Mouse (Mus musculus) kidney, embryonic 14.5 days (tissue): ENCODE measurements at regions not wholly inside any gene's neighbourhood (a gene's known extent, or its start where the extent isn't known, plus 50 kb on each side); places are given as distances from the start of the nearest gene placed in this dataset.

Experiments used
- ATAC-seq: fragments of 200-750 bp; cut with Nextera tagmentation; 2 replicates; pipeline ENCODE4 v1.8.0; 2017; ENCODE audit warnings: moderate number of reproducible peaks, mild to moderate bottlenecking, moderate TSS enrichment, moderate library complexity; ENCODE audit not compliant: low FRiP score, low TSS enrichment
- H3K27ac ChIP-seq: fragments of 300-500 bp; sonication (generic); 2 replicates; pipeline ENCODE4 v1.5.1; 2014; ENCODE audit warnings: low read depth, mild to moderate bottlenecking, low read length, moderate library complexity, mixed read lengths
- H3K27me3 ChIP-seq: fragments of 300-500 bp; sonication (generic); 2 replicates; pipeline ENCODE4 v1.6.1; 2014; ENCODE audit warnings: mild to moderate bottlenecking, low read length; ENCODE audit not compliant: control insufficient read depth, insufficient read depth
- H3K36me3 ChIP-seq: fragments of 300-500 bp; sonication (generic); 2 replicates; pipeline ENCODE4 v1.6.1; 2014; ENCODE audit warnings: low read length, mixed read lengths; ENCODE audit not compliant: control insufficient read depth, insufficient read depth
- H3K4me1 ChIP-seq: fragments of 300-500 bp; sonication (generic); 2 replicates; pipeline ENCODE4 v1.6.1; 2014; ENCODE audit warnings: low read length, mixed read lengths; ENCODE audit not compliant: control insufficient read depth, insufficient read depth
- H3K4me2 ChIP-seq: fragments of 300-500 bp; sonication (generic); replicated peaks from 2 replicates; pipeline ENCODE4 v1.6.1; 2014; ENCODE audit warnings: low read depth, mild to moderate bottlenecking, low read length
- H3K4me3 ChIP-seq: fragments of 300-500 bp; sonication (generic); 2 replicates; pipeline ENCODE4 v1.5.1; 2014; ENCODE audit warnings: mild to moderate bottlenecking, low read length
- H3K9ac ChIP-seq: fragments of 300-500 bp; sonication (generic); 2 replicates; pipeline ENCODE4 v1.6.1; 2014; ENCODE audit warnings: low read depth, mild to moderate bottlenecking, low read length, moderate library complexity
- H3K9me3 ChIP-seq: fragments of 300-500 bp; sonication (generic); 2 replicates; pipeline ENCODE4 v1.6.1; 2016; ENCODE audit warnings: low read length; ENCODE audit not compliant: control insufficient read depth
- WGBS: fragments of 180-500 bp; shearing (Covaris S2); extraction: QIAGEN DNeasy Blood & Tissue Kit; methylation state at CpG from one replicate; pipeline ENCODE4 v1.1.7; 2014; 5-methylcytosine and 5-hydroxymethylcytosine counted together

- no peaks in the 10 kb centered on the region for H3K36me3 ChIP-seq
- ATAC-seq, result no peak
- no peak overlapping the region for H3K4me2 ChIP-seq
- H3K4me3 ChIP-seq, result no peak overlapping the region
- no peaks in the 10 kb centered on the region for H3K27me3 ChIP-seq
- WGBS, result 63% methylated on average over 3 of the region's 3 CpGs
- no peak overlapping the region for H3K9ac ChIP-seq
- H3K4me1 ChIP-seq, result peaks cover 14% of the 10 kb centered on the region
- H3K27ac ChIP-seq, result peak overlapping the region; percentile 66
- no peaks in the 10 kb centered on the region for H3K9me3 ChIP-seq
These were observed 623.0 kb upstream of the Cdh11 start for GRCm38 (mm10) chr8:103408411-103408810.

- H3K27ac ChIP-seq, result peak overlapping the region; percentile 78; the same call in 1 of the 2 replicates
- H3K27me3 ChIP-seq, result no peaks in the 10 kb centered on the region
- ATAC-seq, result peak; percentile 96
- H3K4me1 ChIP-seq, result peaks cover 18% of the 10 kb centered on the region
- no peaks in the 10 kb centered on the region for H3K36me3 ChIP-seq
- no peak overlapping the region for H3K4me3 ChIP-seq
- H3K9me3 ChIP-seq, result no peaks in the 10 kb centered on the region
- no peak overlapping the region for H3K9ac ChIP-seq
- 19% methylated on average over 2 of the region's 2 CpGs for WGBS
- H3K4me2 ChIP-seq, result no peak overlapping the region
These were observed 623.7 kb upstream of the Cdh11 start for GRCm38 (mm10) chr8:103409121-103409551.

GRCm38 (mm10) chr8:103412731-103413130 is 627.3 kb upstream of the Cdh11 start:
- H3K27ac ChIP-seq, result no peak overlapping the region
- no peak overlapping the region for H3K4me3 ChIP-seq
- H3K9me3 ChIP-seq, result no peaks in the 10 kb centered on the region
- H3K9ac ChIP-seq, result no peak overlapping the region
- H3K4me2 ChIP-seq, result no peak overlapping the region
- H3K36me3 ChIP-seq, result no peaks in the 10 kb centered on the region
- H3K4me1 ChIP-seq, result peaks cover 13% of the 10 kb centered on the region
- ATAC-seq, result no peak
- H3K27me3 ChIP-seq, result no peaks in the 10 kb centered on the region
- 78% methylated on average over 7 of the region's 7 CpGs for WGBS

GRCm38 (mm10) chr8:103413589-103414575 is 628.4 kb upstream of the Cdh11 start:
- H3K4me3 ChIP-seq, result no peak overlapping the region
- H3K9ac ChIP-seq, result no peak overlapping the region
- peaks cover 8% of the 10 kb centered on the region; the same call in 1 of the 2 replicates for H3K4me1 ChIP-seq
- peak overlapping the region; percentile 25; the same call in 1 of the 2 replicates for H3K27ac ChIP-seq
- no peaks in the 10 kb centered on the region for H3K27me3 ChIP-seq
- 51% methylated on average over 11 of the region's 11 CpGs for WGBS
- no peaks in the 10 kb centered on the region for H3K36me3 ChIP-seq
- no peak for ATAC-seq
- no peaks in the 10 kb centered on the region for H3K9me3 ChIP-seq
- H3K4me2 ChIP-seq, result no peak overlapping the region

GRCm38 (mm10) chr8:103422313-103422973 is 637.0 kb upstream of the Cdh11 start:
- no peaks in the 10 kb centered on the region for H3K36me3 ChIP-seq
- H3K4me2 ChIP-seq, result no peak overlapping the region
- WGBS, result 90% methylated on average over 2 of the region's 2 CpGs
- no peak for ATAC-seq
- no peaks in the 10 kb centered on the region for H3K9me3 ChIP-seq
- no peaks in the 10 kb centered on the region for H3K27me3 ChIP-seq
- no peak overlapping the region for H3K9ac ChIP-seq
- H3K27ac ChIP-seq, result no peak overlapping the region
- no peaks in the 10 kb centered on the region for H3K4me1 ChIP-seq
- H3K4me3 ChIP-seq, result no peak overlapping the region

GRCm38 (mm10) chr8:103425967-103426366 is 640.5 kb upstream of the Cdh11 start:
- H3K9ac ChIP-seq, result no peak overlapping the region
- 74% methylated on average over 1 of the region's 1 CpGs for WGBS
- no peaks in the 10 kb centered on the region for H3K36me3 ChIP-seq
- H3K4me1 ChIP-seq, result no peaks in the 10 kb centered on the region
- ATAC-seq, result no peak
- no peak overlapping the region for H3K27ac ChIP-seq
- no peak overlapping the region for H3K4me2 ChIP-seq
- no peaks in the 10 kb centered on the region for H3K9me3 ChIP-seq
- no peak overlapping the region for H3K4me3 ChIP-seq
- H3K27me3 ChIP-seq, result no peaks in the 10 kb centered on the region

- peak; percentile 35; the same call in 1 of the 2 replicates for ATAC-seq
- Histone ChIP-seq H3K27me3 (no peaks in the 10 kb centered on the region), H3K9ac (no peak overlapping the region), H3K4me3 (no peak overlapping the region), H3K27ac (no peak overlapping the region), H3K9me3 (no peaks in the 10 kb centered on the region), H3K36me3 (no peaks in the 10 kb centered on the region), H3K4me2 (no peak overlapping the region), H3K4me1 (no peaks in the 10 kb centered on the region)
- WGBS, result 78% methylated on average over 3 of the region's 3 CpGs
These were observed 645.5 kb upstream of the Cdh11 start for GRCm38 (mm10) chr8:103430874-103431492.

GRCm38 (mm10) chr8:103433532-103434105 is 648.2 kb upstream of the Cdh11 start:
- Histone ChIP-seq H3K4me1 (no peaks in the 10 kb centered on the region), H3K36me3 (no peaks in the 10 kb centered on the region), H3K4me2 (no peak overlapping the region), H3K27me3 (no peaks in the 10 kb centered on the region), H3K9me3 (no peaks in the 10 kb centered on the region), H3K9ac (no peak overlapping the region), H3K27ac (no peak overlapping the region), H3K4me3 (no peak overlapping the region)
- ATAC-seq, result no peak
- WGBS, result 94% methylated on average over 6 of the region's 6 CpGs
